Mouse (Mus musculus) hindbrain, postnatal 0 days (tissue): ENCODE results near the gene Vamp5. TPM values are rescaled to one million over a fixed set of nuclear protein-coding genes. Genes with fewer than 3 reads are reported as not detected.

Experiments used
- ATAC-seq: fragments of 200-750 bp; cut with Nextera tagmentation; 2 replicates; pipeline ENCODE4 v1.8.0; 2017; ENCODE audit warnings: mild to moderate bottlenecking, moderate TSS enrichment, moderate library complexity
- DNase-seq: peaks from one replicate; pipeline ENCODE4 v3.0.0-alpha.2; 2015; ENCODE audit warnings: low spot score
- H3K27ac ChIP-seq: fragments of 300-500 bp; sonication (generic); 2 replicates; pipeline ENCODE4 v1.5.1; 2014; ENCODE audit warnings: mild to moderate bottlenecking
- H3K27me3 ChIP-seq: fragments of 300-500 bp; sonication (generic); 2 replicates; pipeline ENCODE4 v1.6.1; 2014; ENCODE audit warnings: low read length, mixed read lengths; ENCODE audit not compliant: insufficient read depth
- H3K36me3 ChIP-seq: fragments of 300-500 bp; sonication (generic); 2 replicates; pipeline ENCODE4 v1.6.1; 2014; ENCODE audit warnings: low read length, mixed read lengths; ENCODE audit not compliant: insufficient read depth
- H3K4me1 ChIP-seq: fragments of 300-500 bp; sonication (generic); 2 replicates; pipeline ENCODE4 v1.6.1; 2014; ENCODE audit warnings: antibody characterized with exemption, low read length, mixed read lengths; ENCODE audit not compliant: insufficient read depth
- H3K4me2 ChIP-seq: fragments of 300-500 bp; sonication (generic); 2 replicates; pipeline ENCODE4 v1.6.1; 2014; ENCODE audit warnings: low read depth, mild to moderate bottlenecking, low read length, moderate library complexity, mixed read lengths
- H3K4me3 ChIP-seq: fragments of 300-500 bp; sonication (generic); 2 replicates; pipeline ENCODE4 v1.5.1; 2014; ENCODE audit warnings: low read length
- H3K9ac ChIP-seq: fragments of 300-500 bp; sonication (generic); replicated peaks from 2 replicates; pipeline ENCODE4 v1.6.1; 2014; ENCODE audit warnings: mild to moderate bottlenecking, low read length, moderate library complexity, mixed read lengths
- H3K9me3 ChIP-seq: fragments of 300-500 bp; sonication (generic); 2 replicates; pipeline ENCODE4 v1.6.1; 2016; ENCODE audit warnings: low read length, mixed read lengths
- CTCF ChIP-seq: IDR thresholded peaks from 2 replicates; pipeline ENCODE4 v1.5.1; 2016; ENCODE audit warnings: antibody characterized with exemption, control low read depth, low read depth
- WGBS: fragments of 180-500 bp; shearing (Covaris S2); extraction: QIAGEN DNeasy Blood & Tissue Kit; methylation state at CpG from one replicate; pipeline ENCODE4 v1.1.7; 2014; 5-methylcytosine and 5-hydroxymethylcytosine counted together
- polyA plus RNA-seq: library from polyadenylated mRNA; unstranded; fragments of >200 nt; fragmentation: Nextera tagmentation; extraction: Ambion mirVana; gene quantifications from 2 replicates; pipeline ENCODE4 v1.2.1, GENCODE M21; 2015
- total RNA-seq: library from RNA; depleted of rRNA; stranded (reverse); fragments of >200 nt; gene quantifications from 2 replicates; pipeline ENCODE4 v1.2.3, GENCODE M21; 2014

Vamp5 gene
- total and polyA plus RNA-seq, 2 experiments from 2014 or later = 12.9 to 20.0 TPM

- peak; percentile 48 for DNase-seq
- H3K9ac ChIP-seq = peak within 1 kb of the TSS; percentile 40
- WGBS = 3% methylated on average over 32 of the region's 33 CpGs
- ATAC-seq = peak; percentile 67
- H3K27me3 ChIP-seq = peaks cover 7% of the 10 kb centered on the region; the same call in 1 of the 2 replicates
- peak within 1 kb of the TSS; percentile 35 for H3K4me3 ChIP-seq
- H3K9me3 ChIP-seq = no peaks in the 10 kb centered on the region
- H3K27ac ChIP-seq = peak within 1 kb of the TSS; percentile 67; the same call in 1 of the 2 replicates
- no peaks in the 10 kb centered on the region for H3K36me3 ChIP-seq
- peak; percentile 5; the same call in 1 of the 2 replicates for TF ChIP-seq CTCF
- peak within 1 kb of the TSS; percentile 61 for H3K4me2 ChIP-seq
- 0 out of 2 replicates have a peak, but pooled peaks cover 5% of the 10 kb centered on the region for H3K4me1 ChIP-seq
Measured at GRCm38 (mm10) chr6:72389941-72390771, 9.9 kb upstream of the Vamp5 start, which contains the start of gene Vamp8. Gene Vamp8 (minus strand): TSS chr6:72390703.

- TF ChIP-seq CTCF = no peak
- H3K4me1 ChIP-seq = 0 out of 2 replicates have a peak, but pooled peaks cover 5% of the 10 kb centered on the region
- H3K9ac ChIP-seq = peak overlapping the region; percentile 40
- 35% methylated on average over 13 of the region's 13 CpGs for WGBS
- peak overlapping the region; percentile 61 for H3K4me2 ChIP-seq
- no peaks in the 10 kb centered on the region for H3K36me3 ChIP-seq
- DNase-seq = no peak
- peak overlapping the region; percentile 35 for H3K4me3 ChIP-seq
- no peaks in the 10 kb centered on the region for H3K9me3 ChIP-seq
- H3K27ac ChIP-seq = peak overlapping the region; percentile 67; the same call in 1 of the 2 replicates
- H3K27me3 ChIP-seq = peaks cover 7% of the 10 kb centered on the region; the same call in 1 of the 2 replicates
- peak; percentile 33; the same call in 1 of the 2 replicates for ATAC-seq
Measured at GRCm38 (mm10) chr6:72389471-72389940, 9.2 kb upstream of the Vamp5 start.

- H3K4me2 ChIP-seq = no peak overlapping the region
- H3K9me3 ChIP-seq = no peaks in the 10 kb centered on the region
- H3K36me3 ChIP-seq = no peaks in the 10 kb centered on the region
- 0 out of 2 replicates have a peak, but pooled peaks cover 5% of the 10 kb centered on the region for H3K4me1 ChIP-seq
- DNase-seq = no peak
- no peak overlapping the region for H3K27ac ChIP-seq
- no peak overlapping the region; the same call in 1 of the 2 replicates for H3K9ac ChIP-seq
- no peak overlapping the region for H3K4me3 ChIP-seq
- 90% methylated on average over 6 of the region's 6 CpGs for WGBS
- H3K27me3 ChIP-seq = peaks cover 7% of the 10 kb centered on the region; the same call in 1 of the 2 replicates
- ATAC-seq = no peak
- TF ChIP-seq CTCF = no peak
Measured at GRCm38 (mm10) chr6:72388791-72389329, 8.6 kb upstream of the Vamp5 start.

GRCm38 (mm10) chr6:72388266-72388665 lies 8.0 kb upstream of the Vamp5 start:
- WGBS = 76% methylated on average over 10 of the region's 10 CpGs
- no peaks in the 10 kb centered on the region for H3K9me3 ChIP-seq
- no peak overlapping the region for H3K4me3 ChIP-seq
- no peaks in the 10 kb centered on the region for H3K36me3 ChIP-seq
- no peak for DNase-seq
- H3K27me3 ChIP-seq = peaks cover 7% of the 10 kb centered on the region; the same call in 1 of the 2 replicates
- ATAC-seq = no peak
- H3K9ac ChIP-seq = no peak overlapping the region
- H3K4me2 ChIP-seq = no peak overlapping the region
- TF ChIP-seq CTCF = no peak
- H3K4me1 ChIP-seq = 0 out of 2 replicates have a peak, but pooled peaks cover 5% of the 10 kb centered on the region
- no peak overlapping the region for H3K27ac ChIP-seq

- no peaks in the 10 kb centered on the region for H3K9me3 ChIP-seq
Measured at GRCm38 (mm10) chr6:72387816-72388215, 7.5 kb upstream of the Vamp5 start.

GRCm38 (mm10) chr6:72386561-72386960 lies 6.3 kb upstream of the Vamp5 start:
- Histone ChIP-seq H3K4me2 (no peak overlapping the region), H3K36me3 (no peaks in the 10 kb centered on the region), H3K9me3 (no peaks in the 10 kb centered on the region), H3K4me1 (0 out of 2 replicates have a peak, but pooled peaks cover 5% of the 10 kb centered on the region), H3K4me3 (no peak overlapping the region), H3K27ac (no peak overlapping the region), H3K9ac (no peak overlapping the region), H3K27me3 (peaks cover 7% of the 10 kb centered on the region; the same call in 1 of the 2 replicates)
- ATAC-seq (no peak), DNase-seq (no peak)
- WGBS = 93% methylated on average over 2 of the region's 2 CpGs
- no peak for TF ChIP-seq CTCF

More at GRCm38 (mm10) chr6:72387816-72388215, 7.5 kb upstream of the Vamp5 start:
- H3K27me3 ChIP-seq = peaks cover 7% of the 10 kb centered on the region; the same call in 1 of the 2 replicates
- no peak for TF ChIP-seq CTCF
- no peak overlapping the region for H3K4me3 ChIP-seq
- 0 out of 2 replicates have a peak, but pooled peaks cover 5% of the 10 kb centered on the region for H3K4me1 ChIP-seq
- no peak overlapping the region for H3K4me2 ChIP-seq
- no peak overlapping the region for H3K27ac ChIP-seq
- H3K9ac ChIP-seq = no peak overlapping the region
- no peak for ATAC-seq
- no peaks in the 10 kb centered on the region for H3K36me3 ChIP-seq
- 71% methylated on average over 3 of the region's 3 CpGs for WGBS
- DNase-seq = no peak
